Mouse (Mus musculus): ENCODE measurements around the gene Pdk2.
A peak's percentile ranks its signal among the peaks of the same experiment; 100 is the strongest.

The Pdk2 gene

GRCm38 (mm10) chr11:95070140-95071107 is 29.3 kb upstream of the Pdk2 start:
- DNase-seq: no peak

DNA sequence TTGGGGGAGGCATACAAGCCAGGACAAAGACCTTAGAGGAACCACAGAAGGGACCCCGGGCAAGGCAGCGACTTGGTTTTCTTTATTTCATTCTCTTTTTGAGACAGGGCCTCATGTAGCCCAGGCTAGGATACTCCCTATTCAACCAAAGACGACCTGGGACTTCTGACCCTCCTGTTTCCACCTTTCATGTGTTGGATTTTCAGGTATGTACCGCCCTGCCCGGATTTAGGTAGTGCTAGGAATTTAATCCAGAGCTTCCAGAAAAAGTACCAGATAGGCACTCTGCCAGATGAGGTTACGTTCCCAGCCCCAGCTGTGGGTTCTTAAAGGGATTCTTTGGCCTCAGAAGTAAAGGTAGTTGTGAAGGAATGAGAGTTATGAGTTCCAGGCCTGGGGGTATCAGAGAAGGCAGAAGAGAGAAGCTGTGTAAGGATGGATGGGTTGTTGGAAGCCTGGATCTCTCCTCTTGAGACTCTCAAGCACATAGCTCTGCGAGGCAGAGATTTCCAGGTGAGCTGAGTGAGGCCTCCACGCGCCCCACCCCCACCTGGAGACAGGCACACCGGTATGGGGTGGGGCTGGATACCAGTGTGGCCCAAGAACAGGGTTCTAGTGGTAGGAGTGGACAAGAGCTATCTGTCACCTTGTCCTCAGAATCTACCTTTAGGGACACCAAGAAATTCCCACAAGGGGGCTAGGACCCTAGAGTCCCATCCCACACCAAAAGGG is 28.2 kb upstream of the Pdk2 start:
- DNase-seq: no peak

DNA sequence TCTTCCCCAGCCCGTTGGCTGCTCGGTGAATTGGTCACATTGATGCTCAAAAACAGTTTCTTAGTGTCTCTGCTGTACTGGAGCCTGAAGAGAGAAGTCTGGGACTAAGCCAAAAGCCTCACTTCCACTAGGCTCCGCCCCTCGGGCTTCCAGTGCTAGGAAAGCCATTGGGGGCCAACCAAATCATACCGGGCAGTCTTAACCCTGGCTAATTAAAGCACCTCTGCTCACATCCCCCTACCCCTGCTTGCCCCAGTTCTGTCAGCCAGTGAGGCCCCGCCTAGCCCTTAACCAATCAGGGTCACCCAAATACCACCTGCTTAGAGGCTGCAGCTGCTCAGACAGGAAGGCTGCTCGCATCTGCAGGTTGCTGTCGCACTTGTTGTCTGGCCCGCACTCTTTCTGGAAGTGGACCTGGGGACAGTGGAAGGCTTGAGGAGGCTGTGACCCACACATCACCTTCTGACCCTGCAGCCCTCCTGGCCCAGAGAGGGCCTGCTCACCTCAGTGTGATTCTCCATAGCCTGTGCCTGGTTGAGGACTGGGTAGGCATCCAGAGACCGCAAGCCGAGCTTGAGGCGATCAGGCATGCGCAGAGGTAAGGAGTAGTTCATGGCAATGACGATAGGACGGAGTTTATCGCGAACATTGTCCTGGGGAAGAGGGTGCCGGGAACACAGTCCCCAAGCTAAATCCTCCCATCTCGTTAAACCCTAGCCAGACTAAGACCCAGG is 15.8 kb upstream of the Pdk2 start:
- DNase-seq: peak; percentile 72

DNA sequence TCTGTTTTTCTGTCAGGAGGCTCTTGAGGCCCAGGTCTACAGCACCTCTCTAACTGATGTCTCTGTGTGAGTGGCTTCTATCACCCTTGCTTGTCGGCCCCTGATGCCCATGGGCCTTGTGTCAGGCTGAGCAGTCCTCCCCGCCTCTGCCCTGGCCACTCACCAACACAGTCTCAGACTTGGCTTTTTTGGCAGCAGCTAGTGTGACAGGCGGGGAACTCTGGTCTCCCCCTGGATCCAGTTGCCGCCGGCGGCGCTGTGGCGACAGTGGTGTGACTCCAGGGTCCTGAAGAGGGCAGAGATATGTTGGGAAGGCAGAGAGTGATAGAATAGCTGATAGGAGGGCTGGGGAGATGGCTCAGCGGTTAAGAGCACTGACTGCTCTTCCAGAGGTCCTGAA is 11.9 kb upstream of the Pdk2 start:
- no peak for DNase-seq

DNA sequence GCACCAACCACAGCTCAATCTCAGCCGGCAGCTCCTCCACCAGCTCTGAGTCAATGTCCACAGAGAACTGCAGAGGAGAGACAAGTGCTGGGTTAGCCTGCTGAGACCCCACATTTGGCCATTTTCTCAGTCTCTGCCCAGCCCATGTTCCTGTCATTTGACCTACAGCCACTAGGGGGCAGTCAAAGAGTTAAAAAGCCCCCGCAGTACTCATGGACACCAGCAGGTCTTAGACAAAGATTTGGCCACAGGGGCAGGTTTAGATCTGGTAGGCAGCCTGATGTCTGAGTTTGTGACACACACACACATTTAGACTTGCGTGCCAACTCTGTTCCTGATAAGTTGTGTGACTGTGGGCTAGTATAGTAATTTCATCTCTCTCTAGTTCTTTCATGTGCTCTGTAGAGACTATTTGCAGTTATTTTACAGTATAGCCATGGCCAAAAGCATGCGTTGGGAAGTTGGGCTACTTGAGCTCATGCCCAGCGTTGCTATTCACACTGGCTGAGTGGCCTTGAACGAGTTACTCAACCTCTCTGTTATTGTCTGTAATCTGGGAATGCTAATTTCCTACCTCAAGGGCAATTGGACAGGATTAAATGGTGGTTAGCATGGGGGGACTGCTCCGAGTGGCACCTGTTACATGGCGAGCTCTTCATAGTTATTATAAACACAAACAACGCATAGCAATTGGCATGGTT is 6.0 kb upstream of the Pdk2 start:
- DNase-seq: peak; percentile 62

GRCm38 (mm10) chr11:95044185-95044870 is 3.2 kb upstream of the Pdk2 start:
- DNase-seq: no peak

DNA sequence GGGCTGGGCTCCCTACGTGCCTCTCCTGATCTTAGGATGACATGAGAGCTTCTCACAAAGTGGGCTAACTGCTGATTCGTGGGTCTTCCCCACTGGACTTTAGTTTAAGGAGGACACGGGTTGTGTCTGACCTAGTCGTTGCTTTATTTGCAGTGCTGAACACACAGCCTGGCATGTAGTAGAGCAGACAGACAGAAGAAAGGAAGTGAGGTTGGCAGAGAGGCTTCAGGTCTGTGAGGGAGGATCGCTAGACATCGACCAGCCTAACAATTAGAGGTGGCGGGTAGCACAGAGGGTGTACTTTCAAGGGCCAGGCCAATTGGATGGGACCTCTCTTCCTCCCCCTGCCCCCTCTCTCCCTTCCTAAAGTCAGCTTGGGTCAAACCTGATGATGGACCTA is 2.5 kb upstream of the Pdk2 start:
- no peak for DNase-seq

DNA sequence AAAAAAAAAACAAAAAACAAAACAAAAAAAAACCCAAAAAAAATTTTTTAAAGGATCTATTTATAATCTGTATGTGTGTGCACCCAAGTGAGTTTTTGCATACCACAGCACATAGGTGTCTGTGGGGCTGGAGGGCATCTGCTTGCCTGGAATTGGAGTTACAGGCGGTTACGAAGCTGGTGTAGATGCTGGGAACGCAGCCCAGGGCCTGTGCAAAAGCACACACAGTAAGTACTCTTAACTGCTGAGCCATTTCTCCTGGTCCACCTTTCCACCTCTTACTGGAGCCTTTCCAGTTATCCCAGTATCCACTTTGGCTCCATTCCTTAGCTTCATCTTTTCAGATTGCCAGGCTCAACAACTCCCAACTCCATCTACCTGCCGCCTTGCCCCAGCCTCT is 1.9 kb upstream of the Pdk2 start:
- DNase-seq: no peak

DNA sequence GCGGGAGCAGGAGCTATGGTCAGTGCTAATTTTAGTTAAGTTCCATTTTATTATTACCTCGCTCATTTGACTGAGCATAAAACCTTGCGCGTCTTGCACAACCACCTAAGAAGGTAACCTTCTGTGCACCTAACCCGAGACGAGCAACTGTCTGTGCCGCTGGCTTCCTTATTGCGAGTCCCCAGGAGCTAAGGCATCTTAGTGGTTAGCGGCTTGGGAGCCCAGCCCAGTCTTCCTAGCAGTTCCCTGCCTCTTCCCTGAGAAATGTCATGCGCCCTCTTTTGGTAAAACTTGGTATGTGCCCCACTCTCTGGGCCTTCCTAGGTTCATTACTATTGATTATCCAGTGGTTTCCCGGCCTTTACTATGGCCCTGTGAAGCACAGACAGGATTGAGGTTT is 942 bp upstream of the Pdk2 start:
- DNase-seq: peak; percentile 72

- peak; percentile 52 for DNase-seq
Measured at GRCm38 (mm10) chr11:95040491-95041138, 539 bp downstream of the Pdk2 start.

DNA sequence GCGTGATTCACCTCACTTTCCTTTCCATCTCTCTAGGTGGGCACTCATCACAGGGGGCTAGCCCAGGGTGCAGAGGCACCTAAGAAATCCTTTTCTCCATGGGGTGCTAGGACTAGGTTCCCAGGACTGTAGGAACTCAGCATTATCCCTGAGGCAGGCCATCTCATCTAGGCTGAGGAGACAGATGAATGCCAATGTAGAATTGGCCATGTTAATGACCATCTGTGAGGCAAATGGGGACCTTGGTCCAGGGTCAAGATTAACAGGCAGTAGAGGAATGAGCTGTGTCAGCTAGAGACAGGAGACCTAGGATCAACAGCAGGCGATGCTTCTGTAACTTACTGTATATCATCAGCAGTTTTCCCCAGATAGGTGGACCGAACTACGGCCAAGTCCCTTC is 1.4 kb downstream of the Pdk2 start:
- DNase-seq: no peak

DNA sequence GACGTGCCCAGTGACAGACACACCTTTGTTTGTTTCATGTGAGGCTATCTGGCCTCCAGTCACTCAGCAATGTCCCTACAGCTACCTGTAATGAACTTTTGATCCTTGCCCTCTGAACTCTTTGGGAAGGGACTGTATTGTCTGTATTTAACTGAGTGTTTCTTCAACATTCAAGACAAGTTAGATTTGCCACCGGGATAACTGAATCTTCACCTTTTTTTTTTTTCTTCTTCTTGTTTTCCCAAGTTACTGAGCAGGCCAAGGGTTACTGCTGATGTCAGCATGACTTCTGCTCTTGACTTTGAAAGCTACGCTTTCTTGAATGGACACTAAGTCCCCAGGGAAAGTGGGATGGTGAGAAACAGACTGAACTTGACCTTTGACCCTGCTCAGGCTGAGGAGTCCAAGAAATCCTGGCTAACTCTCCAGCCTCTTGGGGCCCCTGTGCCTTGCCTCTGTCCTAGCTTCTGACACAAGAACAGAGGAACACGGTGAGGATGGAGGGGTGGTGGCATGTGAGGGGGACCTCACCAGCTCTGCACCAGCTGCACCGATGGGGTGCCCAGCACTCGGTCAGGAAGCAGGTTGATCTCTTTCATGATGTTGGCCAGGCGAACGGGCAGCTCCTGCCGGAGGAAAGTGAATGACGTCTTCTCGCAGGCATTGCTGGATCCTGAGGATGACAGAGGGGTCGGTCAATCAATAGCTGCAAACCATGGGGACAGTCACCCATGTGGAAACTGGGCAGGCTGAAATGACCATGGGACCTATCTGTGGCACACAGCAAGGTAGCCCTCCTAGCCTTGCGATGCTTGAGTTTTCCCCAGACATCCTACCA is 2.1 kb downstream of the Pdk2 start:
- DNase-seq: no peak

GRCm38 (mm10) chr11:95038156-95038817 is 2.9 kb downstream of the Pdk2 start:
- DNase-seq: no peak

- DNase-seq: no peak
Measured at GRCm38 (mm10) chr11:95037306-95037705, 3.8 kb downstream of the Pdk2 start.

- DNase-seq: no peak
Measured at GRCm38 (mm10) chr11:95036521-95036920, 4.6 kb downstream of the Pdk2 start.

DNA sequence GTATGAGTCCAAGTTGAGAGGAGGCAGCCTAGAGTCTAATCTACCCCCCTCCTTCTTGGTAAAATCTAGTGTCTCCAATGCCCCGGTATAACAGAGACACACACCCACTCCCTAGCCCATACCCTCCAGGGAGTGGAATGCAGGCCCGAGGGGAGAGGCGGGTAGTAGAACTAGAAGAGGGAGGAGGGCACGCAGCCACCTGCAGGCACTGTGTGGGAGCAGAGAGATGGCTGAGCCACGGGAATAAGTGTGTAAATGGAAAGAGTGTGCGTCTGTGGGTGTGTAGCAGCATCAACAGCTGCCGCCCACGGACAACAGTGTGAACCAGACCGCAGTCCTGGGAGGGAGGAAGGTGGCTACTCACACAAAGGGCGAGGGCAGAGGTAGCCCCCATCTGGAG is 6.3 kb downstream of the Pdk2 start:
- no peak for DNase-seq

DNA sequence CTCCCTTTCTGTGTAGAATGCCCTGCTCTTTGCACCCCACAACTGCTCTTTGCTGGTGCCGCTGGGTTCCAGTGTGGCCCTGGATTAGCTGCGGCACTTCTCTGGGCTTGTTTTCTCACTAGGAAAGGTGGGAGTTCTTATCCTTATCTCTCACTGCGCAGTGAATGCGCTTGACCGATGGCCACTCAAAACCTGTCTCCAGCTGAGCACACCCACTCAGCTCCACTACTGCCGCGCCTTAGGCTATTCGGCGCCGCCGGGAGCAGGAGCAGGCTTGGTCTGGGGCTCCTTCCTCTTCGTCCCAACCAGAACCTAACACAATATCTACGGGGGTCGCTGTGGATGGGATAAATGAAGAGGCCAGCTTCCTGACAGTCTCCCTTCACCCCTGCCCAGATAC is 7.5 kb downstream of the Pdk2 start:
- no peak for DNase-seq

DNA sequence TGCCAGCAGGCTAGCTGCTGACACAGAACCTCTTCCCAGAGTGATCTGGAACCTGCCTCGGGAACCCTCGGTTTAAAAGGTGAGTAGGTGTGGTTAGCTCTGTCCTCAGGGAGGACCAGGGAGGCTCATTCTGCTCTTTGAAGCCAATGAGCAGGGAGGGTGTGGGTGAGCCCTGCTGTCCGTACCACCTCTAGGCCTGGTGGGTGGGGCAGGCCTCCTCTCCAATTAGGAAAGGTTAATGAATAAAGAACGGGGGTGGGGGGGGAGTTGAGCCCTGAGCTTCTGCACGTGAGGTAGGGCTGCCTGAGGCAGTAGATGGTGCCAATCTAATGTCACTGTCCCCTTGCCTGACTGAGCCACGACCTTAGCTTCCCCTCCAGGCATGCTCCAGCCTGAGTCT is 8.2 kb downstream of the Pdk2 start:
- DNase-seq: no peak

GRCm38 (mm10) chr11:95027850-95028470 is 13.2 kb downstream of the Pdk2 start:
- DNase-seq: no peak

GRCm38 (mm10) chr11:95026849-95027248 is 14.3 kb downstream of the Pdk2 start:
- DNase-seq: no peak

All from thymus, postnatal 14 days (tissue).